Mouse (Mus musculus) bone marrow macrophage, adult 2 months (primary cell): Measurements from ENCODE around the gene Abtb2. TPM values are rescaled to one million over a fixed set of nuclear protein-coding genes. Genes with fewer than 3 reads are reported as not detected.

Experiments used
- H3K27ac ChIP-seq: 2 replicates; pipeline ENCODE4 v1.5.1; 2012; ENCODE audit warnings: low read depth, low read length; ENCODE audit not compliant: insufficient read depth
- H3K4me1 ChIP-seq: 2 replicates; pipeline ENCODE4 v1.6.1; 2012; ENCODE audit warnings: low read length; ENCODE audit not compliant: control insufficient read depth, insufficient read depth
- H3K4me3 ChIP-seq: 2 replicates; pipeline ENCODE4 v1.5.1; 2012; ENCODE audit warnings: mild to moderate bottlenecking, low read length, moderate library complexity; ENCODE audit not compliant: insufficient read depth
- CTCF ChIP-seq: IDR thresholded peaks from 2 replicates; pipeline ENCODE4 v1.5.1; 2012; ENCODE audit warnings: low read depth, mild to moderate bottlenecking, low read length, moderate library complexity
- POLR2A ChIP-seq: IDR thresholded peaks from 2 replicates; pipeline ENCODE4 v1.6.1; 2012; ENCODE audit warnings: mild to moderate bottlenecking, low read depth, low read length, borderline replicate concordance
- polyA plus RNA-seq: library from polyadenylated mRNA; stranded (reverse); fragments of >200 nt; gene quantifications from 2 replicates; pipeline ENCODE4 v1.2.4, GENCODE M21; 2012; ENCODE audit not compliant: missing spikeins, insufficient read depth, insufficient read length

The Abtb2 gene
- polyA plus RNA-seq, 1 experiment: 0.32 TPM

- no peak overlapping the region for H3K4me3 ChIP-seq
Observed at GRCm38 (mm10) chr2:103635731-103636487, 69.8 kb downstream of the Abtb2 start.

DNA sequence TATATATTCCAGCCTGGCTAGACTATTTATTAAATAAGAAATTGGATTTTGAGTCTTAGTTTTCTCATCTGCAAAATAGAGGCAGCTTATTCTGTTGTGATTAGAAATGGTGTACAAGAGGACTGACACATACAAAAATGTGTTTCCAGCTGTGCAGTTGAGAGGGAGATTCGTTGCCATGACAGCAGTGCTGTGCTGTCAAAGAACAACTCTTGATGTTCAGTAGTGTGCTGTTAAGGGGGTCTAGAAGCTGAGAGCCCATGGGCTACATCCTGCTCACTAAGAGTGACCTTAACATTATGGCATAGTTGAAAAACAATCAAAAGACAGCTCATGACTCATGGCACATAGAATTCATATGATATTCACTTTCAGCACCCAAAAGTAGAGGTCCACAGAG, 71.3 kb downstream of the Abtb2 start:
- no peak overlapping the region for H3K4me3 ChIP-seq
- no peak overlapping the region for H3K27ac ChIP-seq
- no peak for TF ChIP-seq POLR2A
- no peak for TF ChIP-seq CTCF
- H3K4me1 ChIP-seq: peaks cover 17% of the 10 kb centered on the region

More at GRCm38 (mm10) chr2:103635731-103636487, 69.8 kb downstream of the Abtb2 start:
- TF ChIP-seq CTCF (no peak), POLR2A (no peak)
- H3K4me1 ChIP-seq: peaks cover 17% of the 10 kb centered on the region
- H3K27ac ChIP-seq: no peak overlapping the region

- H3K27ac ChIP-seq: no peak overlapping the region
- H3K4me3 ChIP-seq: no peak overlapping the region
- TF ChIP-seq POLR2A (no peak), CTCF (no peak)
- H3K4me1 ChIP-seq: peaks cover 17% of the 10 kb centered on the region
Observed at GRCm38 (mm10) chr2:103637943-103638342, 71.8 kb downstream of the Abtb2 start.

- no peak overlapping the region for H3K4me3 ChIP-seq
- H3K27ac ChIP-seq: no peak overlapping the region
- TF ChIP-seq POLR2A (no peak), CTCF (no peak)
- peaks cover 19% of the 10 kb centered on the region for H3K4me1 ChIP-seq
Observed at GRCm38 (mm10) chr2:103639701-103640100, 73.6 kb downstream of the Abtb2 start.

DNA sequence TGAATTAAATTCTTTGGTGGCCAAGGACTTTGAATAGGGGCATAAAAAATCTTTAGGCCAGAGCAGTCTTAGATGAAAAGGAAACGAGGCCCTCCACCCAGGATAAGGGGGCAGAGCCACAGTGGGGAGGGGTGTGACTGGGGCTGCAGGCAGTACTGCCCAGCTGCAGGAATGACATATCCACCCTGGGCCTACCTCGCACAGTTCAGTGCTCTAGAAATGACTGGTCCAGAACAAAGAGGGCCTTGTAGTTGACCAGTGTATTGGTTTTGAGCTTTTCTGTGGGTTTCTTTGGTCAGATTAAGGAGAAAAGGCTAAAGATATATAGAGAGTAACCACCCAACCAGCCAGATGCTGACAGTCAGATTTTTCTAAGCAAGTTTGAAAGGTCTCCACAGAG, 74.8 kb downstream of the Abtb2 start:
- Histone ChIP-seq H3K27ac (no peak overlapping the region), H3K4me3 (no peak overlapping the region), H3K4me1 (peaks cover 19% of the 10 kb centered on the region)
- TF ChIP-seq CTCF: no peak
- TF ChIP-seq POLR2A: no peak

DNA sequence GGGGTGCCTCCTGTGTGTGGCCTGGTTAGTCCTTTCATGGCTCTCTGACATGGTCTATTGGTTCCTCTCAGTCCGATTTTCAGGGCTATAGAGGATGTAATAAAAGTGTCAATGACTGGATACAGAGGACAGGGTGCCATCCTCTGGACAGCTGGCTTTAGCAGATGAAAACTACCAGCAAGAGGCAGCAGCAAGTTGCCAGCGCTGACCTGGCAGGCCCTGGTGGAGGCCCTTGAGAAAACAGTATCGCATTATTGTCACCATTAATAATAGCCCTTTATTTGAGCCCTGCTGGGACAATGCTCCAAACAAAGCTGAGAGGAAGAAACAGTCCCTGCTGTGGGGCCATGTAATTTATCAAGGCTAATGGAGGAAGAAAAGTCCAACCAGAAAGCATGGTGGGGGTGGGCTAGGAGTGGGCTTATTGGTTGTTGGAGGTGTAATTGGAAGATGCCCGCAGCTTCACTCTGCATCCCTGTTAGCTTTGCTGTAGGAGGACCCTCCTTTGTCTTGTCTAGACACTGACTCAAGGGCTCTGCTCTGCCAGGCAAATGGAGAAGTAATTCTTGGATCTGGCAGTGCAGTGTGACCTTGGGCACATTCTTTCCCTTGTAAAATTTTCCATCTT, 77.6 kb downstream of the Abtb2 start:
- no peak overlapping the region for H3K4me3 ChIP-seq
- TF ChIP-seq POLR2A (no peak), CTCF (no peak)
- peaks cover 6% of the 10 kb centered on the region; the same call in 1 of the 2 replicates for H3K4me1 ChIP-seq
- no peak overlapping the region for H3K27ac ChIP-seq

DNA sequence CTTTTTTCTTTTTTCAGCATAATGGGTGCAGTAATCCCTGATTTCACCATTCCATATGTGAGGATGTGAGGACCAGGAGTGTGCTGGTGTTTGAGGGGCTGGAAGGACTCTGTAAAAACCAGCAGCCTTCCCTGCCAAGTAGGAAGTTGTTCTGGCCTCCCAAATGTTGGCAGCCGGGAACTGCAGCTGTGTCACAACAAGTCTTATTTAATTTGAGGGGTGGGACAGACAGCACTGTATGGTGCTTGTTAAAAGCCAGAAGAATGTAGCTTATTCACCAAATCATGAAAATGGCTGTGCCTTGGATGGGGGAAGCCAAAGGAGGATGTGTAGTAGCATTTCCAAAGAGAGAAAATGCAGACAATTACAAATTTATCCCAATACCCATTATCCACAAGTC, 78.3 kb downstream of the Abtb2 start:
- Histone ChIP-seq H3K4me1 (peaks cover 6% of the 10 kb centered on the region; the same call in 1 of the 2 replicates), H3K4me3 (no peak overlapping the region), H3K27ac (no peak overlapping the region)
- no peak for TF ChIP-seq POLR2A
- TF ChIP-seq CTCF: no peak

GRCm38 (mm10) chr2:103650314-103650879, 84.3 kb downstream of the Abtb2 start:
- TF ChIP-seq POLR2A (no peak), CTCF (no peak)
- Histone ChIP-seq H3K4me1 (no peaks in the 10 kb centered on the region), H3K27ac (no peak overlapping the region), H3K4me3 (no peak overlapping the region)

GRCm38 (mm10) chr2:103652121-103652520, 86.0 kb downstream of the Abtb2 start:
- H3K4me1 ChIP-seq: peaks cover 6% of the 10 kb centered on the region
- no peak overlapping the region for H3K4me3 ChIP-seq
- no peak overlapping the region for H3K27ac ChIP-seq
- TF ChIP-seq POLR2A (no peak), CTCF (no peak)

- Histone ChIP-seq H3K4me1 (peaks cover 6% of the 10 kb centered on the region), H3K27ac (no peak overlapping the region)
- TF ChIP-seq POLR2A: no peak
- no peak for TF ChIP-seq CTCF
Observed at GRCm38 (mm10) chr2:103655037-103655436, 88.9 kb downstream of the Abtb2 start.

More at GRCm38 (mm10) chr2:103655037-103655436, 88.9 kb downstream of the Abtb2 start:
- no peak overlapping the region for H3K4me3 ChIP-seq
